Mouse (Mus musculus): Measurements from ENCODE around the gene Caprin2. TPM values are rescaled to one million over a fixed set of nuclear protein-coding genes. Genes with fewer than 3 reads are reported as not detected.
"Not testable (repeated sequence)": the region's sequence is repeated elsewhere in the genome, so short reads cannot be mapped to it uniquely, and the experiment has no call there.

Gene Caprin2
- polyA plus RNA-seq, 1 experiment, result 9.5 TPM

DNA sequence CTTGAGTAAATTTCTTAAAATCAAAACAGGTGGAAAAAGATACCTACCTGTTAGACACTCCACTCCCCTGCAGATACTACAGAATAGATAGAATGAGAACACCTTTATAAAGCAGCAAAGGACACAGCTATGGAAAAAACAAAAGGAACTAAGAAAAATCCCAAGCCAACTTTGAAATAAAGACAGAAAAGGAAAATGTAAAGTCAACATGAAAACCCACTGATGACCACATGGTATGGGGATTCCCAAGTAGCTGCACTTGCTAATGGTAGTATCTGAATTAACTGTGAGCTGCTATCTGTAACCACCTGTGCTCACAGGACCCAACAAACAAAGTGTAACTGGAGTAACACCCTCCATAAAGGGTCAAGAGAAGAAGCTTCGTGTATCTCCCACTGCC, 41.7 kb upstream of the Caprin2 start:
- WGBS, result 88% methylated on average over 1 of the region's 1 CpGs
- DNase-seq, result no peak
- no peaks in the 10 kb centered on the region for H3K36me3 ChIP-seq (ENCODE audit: control insufficient read depth, insufficient read depth, low read length)
- H3K27me3 ChIP-seq (ENCODE audit: control insufficient read depth, insufficient read depth, low read length), result no peaks in the 10 kb centered on the region
- H3K4me1 ChIP-seq (replicated peaks; ENCODE audit: control insufficient read depth, insufficient read depth, low read length), result no peaks in the 10 kb centered on the region
- H3K4me3 ChIP-seq (ENCODE audit: control insufficient read depth, insufficient read depth, low read length), result no peak overlapping the region
- H3K27ac ChIP-seq (ENCODE audit: control insufficient read depth, insufficient read depth, low read length), result no peak overlapping the region
- TF ChIP-seq POLR2A (IDR thresholded peaks at IDR 0.05; ENCODE audit: control insufficient read depth, extremely low read depth, insufficient read depth, low read length, poor library complexity) (no peak), CTCF (IDR thresholded peaks at IDR 0.05; ENCODE audit: borderline replicate concordance, control insufficient read depth, extremely low read depth, insufficient read depth, low read length, poor library complexity) (no peak)

DNA sequence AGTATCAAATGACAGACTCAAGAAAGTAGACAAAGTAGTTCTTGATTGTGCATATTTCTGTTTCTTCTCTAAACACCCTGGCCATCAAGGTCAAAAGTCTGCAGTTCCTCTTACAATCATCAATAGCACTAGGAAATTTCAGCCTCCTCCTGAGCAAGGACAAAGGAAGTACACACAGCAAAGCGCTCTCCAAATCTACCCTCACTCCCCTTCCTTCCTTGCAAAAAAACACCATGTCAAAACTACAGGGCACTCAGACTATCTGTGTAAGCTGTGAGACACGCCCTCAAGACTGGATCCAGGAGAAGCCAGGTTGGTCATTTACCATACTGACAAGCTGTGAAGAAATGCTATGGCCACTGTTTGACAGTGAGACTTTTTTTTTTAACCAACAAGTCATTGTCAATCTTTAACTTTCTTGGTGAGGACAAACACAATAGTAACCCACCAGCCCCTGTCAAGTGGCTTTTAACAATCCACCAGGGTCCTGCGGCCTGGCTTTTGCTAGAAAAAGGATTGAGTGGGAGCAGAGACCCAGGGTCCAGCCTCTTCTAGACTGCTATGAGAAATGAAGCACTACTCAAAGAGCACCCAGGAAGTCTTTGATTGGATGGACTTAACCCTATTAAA, 39.0 kb upstream of the Caprin2 start:
- no peak overlapping the region for H3K27ac ChIP-seq (ENCODE audit: control insufficient read depth, insufficient read depth, low read length)
- no peak for DNase-seq
- peaks cover 20% of the 10 kb centered on the region for H3K36me3 ChIP-seq (ENCODE audit: control insufficient read depth, insufficient read depth, low read length)
- no peaks in the 10 kb centered on the region for H3K4me1 ChIP-seq (replicated peaks; ENCODE audit: control insufficient read depth, insufficient read depth, low read length)
- 91% methylated on average over 3 of the region's 3 CpGs for WGBS
- H3K27me3 ChIP-seq (ENCODE audit: control insufficient read depth, insufficient read depth, low read length), result no peaks in the 10 kb centered on the region
- no peak for TF ChIP-seq CTCF (IDR thresholded peaks at IDR 0.05; ENCODE audit: borderline replicate concordance, control insufficient read depth, extremely low read depth, insufficient read depth, low read length, poor library complexity)
- no peak for TF ChIP-seq POLR2A (IDR thresholded peaks at IDR 0.05; ENCODE audit: control insufficient read depth, extremely low read depth, insufficient read depth, low read length, poor library complexity)
- no peak overlapping the region for H3K4me3 ChIP-seq (ENCODE audit: control insufficient read depth, insufficient read depth, low read length)

DNA sequence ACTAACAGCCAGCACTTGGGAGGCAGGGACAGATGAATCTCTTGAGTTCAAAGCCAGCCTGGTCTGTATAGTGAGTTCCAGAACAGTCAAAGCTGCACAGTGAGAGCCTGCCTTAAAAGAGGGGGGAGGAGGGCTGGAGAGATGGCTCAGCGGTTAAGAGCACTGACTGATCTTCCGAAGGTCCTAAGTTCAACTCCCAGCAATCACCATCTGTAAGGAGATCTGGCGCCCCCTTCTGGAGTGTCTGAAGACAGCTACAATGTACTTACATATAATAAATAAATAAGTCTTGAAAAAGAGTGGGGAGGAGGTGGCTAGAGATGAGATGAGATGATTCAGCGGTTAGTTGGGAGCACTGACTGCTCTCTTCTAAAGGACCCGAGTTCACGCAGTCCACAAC, 35.2 kb upstream of the Caprin2 start:
- no peaks in the 10 kb centered on the region for H3K27me3 ChIP-seq (ENCODE audit: control insufficient read depth, insufficient read depth, low read length)
- DNase-seq, result peak; percentile 39
- peaks cover 41% of the 10 kb centered on the region for H3K36me3 ChIP-seq (ENCODE audit: control insufficient read depth, insufficient read depth, low read length)
- no peak for TF ChIP-seq POLR2A (IDR thresholded peaks at IDR 0.05; ENCODE audit: control insufficient read depth, extremely low read depth, insufficient read depth, low read length, poor library complexity)
- no peak overlapping the region for H3K27ac ChIP-seq (ENCODE audit: control insufficient read depth, insufficient read depth, low read length)
- H3K4me1 ChIP-seq (replicated peaks; ENCODE audit: control insufficient read depth, insufficient read depth, low read length), result no peaks in the 10 kb centered on the region
- no peak overlapping the region for H3K4me3 ChIP-seq (ENCODE audit: control insufficient read depth, insufficient read depth, low read length)
- 89% methylated on average over 6 of the region's 6 CpGs for whole genome bisulfite sequencing

DNA sequence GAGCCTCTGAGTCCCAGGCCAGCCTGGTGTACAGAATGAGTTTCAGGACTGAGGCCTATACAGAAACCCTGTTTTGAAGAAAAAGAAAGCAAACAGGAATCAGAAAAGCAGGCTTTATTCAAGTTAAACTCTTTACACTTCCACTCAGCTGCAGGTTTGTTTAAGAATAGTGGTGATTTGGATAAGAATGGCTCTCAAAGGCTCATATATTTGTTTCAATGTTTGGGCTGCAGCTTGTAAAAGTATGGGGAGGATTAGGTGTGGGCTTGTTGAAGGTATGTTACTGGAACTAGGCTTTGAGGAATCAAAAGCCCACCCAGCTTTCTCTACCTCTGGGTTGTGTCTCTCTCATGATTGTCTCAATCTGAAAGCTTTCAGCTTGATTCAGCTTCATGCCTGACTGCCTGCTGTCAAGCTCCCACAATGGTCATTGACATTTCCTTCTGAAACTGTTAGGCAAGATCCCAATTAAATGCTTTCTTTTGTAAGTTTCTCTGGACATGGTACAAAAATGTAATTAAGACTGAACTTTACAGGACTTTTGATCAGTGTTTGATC, 22.9 kb upstream of the Caprin2 start:
- Histone ChIP-seq H3K4me1 (replicated peaks; ENCODE audit: control insufficient read depth, insufficient read depth, low read length) (no peaks in the 10 kb centered on the region), H3K27ac (ENCODE audit: control insufficient read depth, insufficient read depth, low read length) (no peak overlapping the region), H3K27me3 (ENCODE audit: control insufficient read depth, insufficient read depth, low read length) (no peaks in the 10 kb centered on the region), H3K4me3 (ENCODE audit: control insufficient read depth, insufficient read depth, low read length) (no peak overlapping the region), H3K36me3 (ENCODE audit: control insufficient read depth, insufficient read depth, low read length) (peaks cover 15% of the 10 kb centered on the region; the same call in 1 of the 2 replicates)
- TF ChIP-seq POLR2A (IDR thresholded peaks at IDR 0.05; ENCODE audit: control insufficient read depth, extremely low read depth, insufficient read depth, low read length, poor library complexity), result no peak
- TF ChIP-seq CTCF (IDR thresholded peaks at IDR 0.05; ENCODE audit: borderline replicate concordance, control insufficient read depth, extremely low read depth, insufficient read depth, low read length, poor library complexity), result no peak
- DNase-seq, result no peak

DNA sequence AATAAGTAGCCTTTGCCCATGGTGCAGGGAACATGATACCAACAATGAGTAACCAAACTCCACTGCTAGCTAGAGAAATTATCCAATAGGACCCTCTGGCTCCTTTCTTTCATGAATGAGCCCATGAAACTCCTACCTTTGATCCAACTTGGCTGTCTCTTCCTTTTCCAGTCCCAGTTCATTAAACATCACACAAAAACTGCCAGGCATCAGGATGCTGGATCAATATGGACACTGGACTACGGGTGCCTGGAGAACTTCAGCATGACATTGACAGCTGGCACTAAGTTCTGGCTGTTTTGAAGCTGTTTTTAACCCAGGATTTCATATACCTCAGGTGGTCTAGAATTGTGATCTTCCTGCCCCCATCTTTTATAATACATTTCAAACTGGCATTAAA, 21.6 kb upstream of the Caprin2 start:
- H3K27me3 ChIP-seq (ENCODE audit: control insufficient read depth, insufficient read depth, low read length), result no peaks in the 10 kb centered on the region
- H3K27ac ChIP-seq (ENCODE audit: control insufficient read depth, insufficient read depth, low read length), result no peak overlapping the region
- peaks cover 8% of the 10 kb centered on the region; the same call in 1 of the 2 replicates for H3K36me3 ChIP-seq (ENCODE audit: control insufficient read depth, insufficient read depth, low read length)
- WGBS, result 88% methylated on average over 1 of the region's 1 CpGs
- H3K4me1 ChIP-seq (replicated peaks; ENCODE audit: control insufficient read depth, insufficient read depth, low read length), result no peaks in the 10 kb centered on the region
- H3K4me3 ChIP-seq (ENCODE audit: control insufficient read depth, insufficient read depth, low read length), result no peak overlapping the region
- no peak for DNase-seq
- TF ChIP-seq POLR2A (IDR thresholded peaks at IDR 0.05; ENCODE audit: control insufficient read depth, extremely low read depth, insufficient read depth, low read length, poor library complexity) (no peak), CTCF (IDR thresholded peaks at IDR 0.05; ENCODE audit: borderline replicate concordance, control insufficient read depth, extremely low read depth, insufficient read depth, low read length, poor library complexity) (no peak)

DNA sequence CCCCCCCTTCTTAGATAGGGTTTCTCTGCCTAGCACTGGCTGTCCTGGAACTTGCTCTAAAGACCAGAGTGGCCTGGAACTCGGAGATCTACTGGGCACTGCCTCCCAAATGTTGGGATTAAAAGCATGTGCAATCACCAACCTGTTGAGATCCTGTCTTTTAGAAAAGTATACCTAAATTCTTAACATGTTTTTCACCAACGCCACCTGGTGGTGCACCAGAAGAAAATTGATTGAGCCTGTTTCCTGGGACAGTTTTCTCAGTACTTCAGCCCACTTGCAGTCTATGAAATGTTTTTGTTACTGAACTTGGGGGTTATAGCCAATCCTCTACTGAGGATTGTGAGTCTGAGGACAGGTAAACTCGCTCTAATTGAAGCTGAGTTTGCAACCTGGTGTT, 20.8 kb upstream of the Caprin2 start:
- Histone ChIP-seq H3K36me3 (ENCODE audit: control insufficient read depth, insufficient read depth, low read length) (peaks cover 8% of the 10 kb centered on the region; the same call in 1 of the 2 replicates), H3K27ac (ENCODE audit: control insufficient read depth, insufficient read depth, low read length) (no peak overlapping the region), H3K27me3 (ENCODE audit: control insufficient read depth, insufficient read depth, low read length) (no peaks in the 10 kb centered on the region), H3K4me3 (ENCODE audit: control insufficient read depth, insufficient read depth, low read length) (no peak overlapping the region), H3K4me1 (replicated peaks; ENCODE audit: control insufficient read depth, insufficient read depth, low read length) (no peaks in the 10 kb centered on the region)
- DNase-seq, result peak; percentile 25
- TF ChIP-seq POLR2A (IDR thresholded peaks at IDR 0.05; ENCODE audit: control insufficient read depth, extremely low read depth, insufficient read depth, low read length, poor library complexity), result no peak
- TF ChIP-seq CTCF (IDR thresholded peaks at IDR 0.05; ENCODE audit: borderline replicate concordance, control insufficient read depth, extremely low read depth, insufficient read depth, low read length, poor library complexity), result no peak
- 38% methylated on average over 3 of the region's 3 CpGs for WGBS

DNA sequence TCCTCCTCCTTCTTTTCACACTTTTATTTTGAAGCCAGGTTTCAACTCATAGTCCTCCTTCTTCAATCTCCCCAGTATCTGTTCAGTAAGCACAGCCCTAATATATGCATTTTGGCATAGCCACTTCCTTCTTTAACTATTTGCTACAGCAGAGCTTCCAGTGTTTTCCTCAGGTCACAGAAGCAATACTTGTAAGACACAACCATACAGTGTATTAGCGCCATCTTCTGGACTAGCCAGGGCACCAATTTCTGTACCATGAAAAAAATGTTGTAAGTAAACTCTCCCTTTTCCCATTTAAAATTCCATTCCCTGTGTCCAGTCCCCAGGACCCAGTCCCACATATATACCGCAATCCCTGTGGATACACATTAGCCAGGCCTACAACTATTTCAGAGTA, 17.9 kb upstream of the Caprin2 start:
- Histone ChIP-seq H3K4me1 (replicated peaks; ENCODE audit: control insufficient read depth, insufficient read depth, low read length) (no peaks in the 10 kb centered on the region), H3K4me3 (ENCODE audit: control insufficient read depth, insufficient read depth, low read length) (no peak overlapping the region), H3K36me3 (ENCODE audit: control insufficient read depth, insufficient read depth, low read length) (no peaks in the 10 kb centered on the region), H3K27ac (ENCODE audit: control insufficient read depth, insufficient read depth, low read length) (no peak overlapping the region), H3K27me3 (ENCODE audit: control insufficient read depth, insufficient read depth, low read length) (no peaks in the 10 kb centered on the region)
- peak; percentile 51 for DNase-seq
- TF ChIP-seq POLR2A (IDR thresholded peaks at IDR 0.05; ENCODE audit: control insufficient read depth, extremely low read depth, insufficient read depth, low read length, poor library complexity), result no peak
- no peak for TF ChIP-seq CTCF (IDR thresholded peaks at IDR 0.05; ENCODE audit: borderline replicate concordance, control insufficient read depth, extremely low read depth, insufficient read depth, low read length, poor library complexity)
- 14% methylated on average over 2 of the region's 2 CpGs for WGBS

DNA sequence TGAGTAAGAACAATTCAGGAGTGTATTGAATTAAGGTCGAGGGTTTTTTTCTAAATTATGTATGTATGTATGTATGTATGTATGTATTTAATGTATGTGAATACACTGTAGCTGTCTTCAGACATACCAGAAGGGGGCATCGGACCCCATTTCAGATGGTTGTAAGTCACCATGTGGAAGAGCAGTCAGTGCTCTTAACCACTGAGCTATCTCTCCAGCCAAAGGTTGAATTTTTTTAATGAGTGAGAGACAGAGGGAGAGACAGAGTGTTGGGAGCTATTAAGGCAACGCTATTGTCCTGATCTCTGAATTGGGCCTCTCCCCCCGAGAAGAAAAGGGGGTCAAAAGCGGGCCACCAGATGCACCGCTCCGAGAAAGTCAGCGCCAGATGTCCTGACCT, 15.9 kb upstream of the Caprin2 start:
- H3K27ac ChIP-seq (ENCODE audit: control insufficient read depth, insufficient read depth, low read length); DNase-seq; H3K4me3 ChIP-seq (ENCODE audit: control insufficient read depth, insufficient read depth, low read length); H3K4me1 ChIP-seq (replicated peaks; ENCODE audit: control insufficient read depth, insufficient read depth, low read length); H3K36me3 ChIP-seq (ENCODE audit: control insufficient read depth, insufficient read depth, low read length); H3K27me3 ChIP-seq (ENCODE audit: control insufficient read depth, insufficient read depth, low read length): not testable (repeated sequence)
- 61% methylated on average over 8 of the region's 8 CpGs for WGBS

Measured in thymus, adult 2 months (tissue).